Mouse (Mus musculus) erythroid progenitor cell, adult 5-6 weeks (primary cell): ENCODE results near the gene Slc33a1. TPM values are rescaled to one million over a fixed set of nuclear protein-coding genes. Genes with fewer than 3 reads are reported as not detected.

Experiments used
- ATAC-seq: replicated peaks from 2 replicates; pipeline ENCODE4 v1.8.0; 2016; ENCODE audit warnings: moderate number of reproducible peaks, mild to moderate bottlenecking, moderate TSS enrichment, inconsistent platforms; ENCODE audit not compliant: poor library complexity, low FRiP score, severe bottlenecking
- total RNA-seq, 2 experiments: library from RNA; stranded (forward) in 1 of 2; stranded (reverse) in 1 of 2; fragments of 150-400 nt in 1 of 2; fragments of 186-747, 209-891 nt in 1 of 2; gene quantifications; 2 replicates each; pipeline versions ENCODE4 v1.2.3 to v1.2.4; 2015 to 2017; ENCODE audit warnings: low replicate concordance in 2 of 2

The Slc33a1 gene
- 5.9 and 9.7 TPM in 2 replicates for total RNA-seq (2015; ENCODE audit: low replicate concordance)
- total RNA-seq (2017; ENCODE audit: low replicate concordance): 4.2 and 6.3 TPM in 2 replicates

DNA sequence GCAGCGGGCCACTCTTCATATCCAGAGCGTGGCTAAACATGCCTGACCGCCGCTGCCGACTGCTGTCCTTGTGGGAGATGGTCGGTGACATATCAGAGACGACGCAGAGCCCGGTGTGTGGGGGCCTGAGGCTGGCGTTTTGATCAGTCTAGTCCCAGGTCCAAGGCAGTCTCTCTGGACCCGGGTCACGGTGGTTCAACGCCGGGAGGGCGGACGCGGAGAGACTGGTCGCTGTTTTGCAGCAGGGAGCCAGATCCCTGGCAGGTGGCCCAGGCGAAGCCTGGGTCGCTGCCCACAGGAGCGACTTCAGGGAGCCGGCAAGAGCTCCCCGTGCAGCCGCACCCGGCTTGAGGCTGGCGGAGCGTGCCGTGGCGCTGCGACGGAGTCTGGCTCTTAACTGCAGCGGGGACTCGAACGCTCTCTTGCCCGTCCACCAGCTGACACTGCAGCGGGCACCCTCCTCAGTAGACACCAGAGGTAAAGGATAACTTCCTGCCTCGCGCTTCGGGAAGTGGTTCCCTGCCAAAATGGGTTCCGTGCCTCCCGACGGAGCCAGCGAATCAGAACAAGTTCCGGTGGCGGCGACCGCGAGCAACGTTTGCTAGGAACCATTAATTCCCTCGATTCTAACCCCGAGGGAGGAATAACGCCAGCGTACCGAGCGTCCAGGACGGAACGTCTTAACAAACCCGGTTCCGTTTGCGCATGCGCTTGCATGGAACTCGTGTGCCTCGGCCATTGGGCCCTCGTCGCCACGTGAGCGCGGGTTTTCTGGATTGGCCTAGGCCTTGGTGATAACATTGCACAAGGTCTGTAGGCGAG lies at the start of gene Slc33a1:
Gene Slc33a1 (minus strand): TSS at position 669 of the 822 bp plus-strand sequence.
- peak; percentile 93 for ATAC-seq

DNA sequence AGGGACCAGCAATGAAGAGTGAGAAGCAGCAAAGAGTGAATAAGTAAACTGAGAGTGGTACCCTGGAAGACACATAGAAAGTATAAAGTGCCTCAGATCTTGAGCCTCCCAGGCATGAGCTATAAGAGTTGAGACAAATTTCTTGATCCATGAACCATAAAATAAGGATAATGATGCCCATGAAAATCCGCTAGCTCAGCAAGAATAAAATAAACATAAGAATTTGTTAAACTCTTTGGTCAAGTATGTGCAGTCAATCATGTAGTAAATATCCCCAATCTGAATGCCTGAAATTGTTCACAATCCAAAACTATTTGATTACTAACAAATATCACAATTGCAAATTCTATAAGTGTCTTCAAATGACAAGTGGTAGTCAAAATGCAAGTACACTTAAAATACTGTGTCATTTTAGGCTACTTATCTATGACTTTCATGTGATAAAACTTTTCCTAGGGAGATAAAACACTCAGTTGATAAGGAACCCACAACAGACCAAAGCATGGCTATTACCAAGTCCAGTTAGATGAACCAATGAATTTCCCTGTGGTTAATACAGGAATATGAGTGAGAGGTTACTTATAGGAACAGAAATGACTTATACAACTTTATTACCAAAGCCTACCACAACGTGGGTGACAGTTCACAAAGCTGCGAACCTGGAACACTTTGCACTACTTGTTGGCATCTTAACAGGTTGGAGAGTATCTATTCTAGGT lies 24.3 kb upstream of the Slc33a1 start:
- no peak for ATAC-seq

DNA sequence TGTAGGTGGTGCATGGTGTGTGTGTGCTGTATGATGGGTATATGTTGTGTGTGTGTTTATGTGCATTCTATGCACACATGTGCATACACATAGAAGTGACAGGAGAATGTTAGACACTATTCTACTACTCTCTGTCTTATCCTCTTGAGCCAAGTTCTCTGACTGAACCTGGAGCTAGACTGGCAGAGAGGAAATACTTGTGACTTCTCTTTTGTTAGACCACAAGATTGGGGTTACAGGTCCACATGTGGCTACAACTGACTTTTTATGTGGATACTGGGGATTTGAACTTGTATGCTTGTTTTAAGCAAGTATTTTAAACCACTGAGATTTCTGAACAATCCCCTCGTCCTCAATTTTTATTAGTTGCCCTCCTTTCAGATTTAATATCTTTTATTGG lies 22.1 kb upstream of the Slc33a1 start:
- no peak for ATAC-seq

DNA sequence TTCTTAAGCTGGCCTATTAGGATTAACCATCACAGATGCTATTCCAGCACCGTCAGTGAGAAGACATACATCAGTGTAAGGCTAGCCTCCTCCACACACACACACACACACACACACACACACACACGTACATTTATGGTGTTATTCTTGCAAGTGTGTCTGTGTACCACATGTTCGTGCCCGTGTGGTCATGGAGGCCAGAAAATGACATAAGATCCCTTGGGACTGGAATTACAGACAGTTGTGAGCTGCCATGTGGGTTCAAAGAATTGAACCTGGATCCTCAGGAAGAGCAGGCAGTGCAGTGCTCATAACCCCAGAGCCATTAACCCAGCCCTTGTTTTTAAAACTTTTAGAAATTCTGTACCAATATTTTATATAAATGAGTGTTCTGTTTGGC lies 13.3 kb upstream of the Slc33a1 start:
- no peak for ATAC-seq

DNA sequence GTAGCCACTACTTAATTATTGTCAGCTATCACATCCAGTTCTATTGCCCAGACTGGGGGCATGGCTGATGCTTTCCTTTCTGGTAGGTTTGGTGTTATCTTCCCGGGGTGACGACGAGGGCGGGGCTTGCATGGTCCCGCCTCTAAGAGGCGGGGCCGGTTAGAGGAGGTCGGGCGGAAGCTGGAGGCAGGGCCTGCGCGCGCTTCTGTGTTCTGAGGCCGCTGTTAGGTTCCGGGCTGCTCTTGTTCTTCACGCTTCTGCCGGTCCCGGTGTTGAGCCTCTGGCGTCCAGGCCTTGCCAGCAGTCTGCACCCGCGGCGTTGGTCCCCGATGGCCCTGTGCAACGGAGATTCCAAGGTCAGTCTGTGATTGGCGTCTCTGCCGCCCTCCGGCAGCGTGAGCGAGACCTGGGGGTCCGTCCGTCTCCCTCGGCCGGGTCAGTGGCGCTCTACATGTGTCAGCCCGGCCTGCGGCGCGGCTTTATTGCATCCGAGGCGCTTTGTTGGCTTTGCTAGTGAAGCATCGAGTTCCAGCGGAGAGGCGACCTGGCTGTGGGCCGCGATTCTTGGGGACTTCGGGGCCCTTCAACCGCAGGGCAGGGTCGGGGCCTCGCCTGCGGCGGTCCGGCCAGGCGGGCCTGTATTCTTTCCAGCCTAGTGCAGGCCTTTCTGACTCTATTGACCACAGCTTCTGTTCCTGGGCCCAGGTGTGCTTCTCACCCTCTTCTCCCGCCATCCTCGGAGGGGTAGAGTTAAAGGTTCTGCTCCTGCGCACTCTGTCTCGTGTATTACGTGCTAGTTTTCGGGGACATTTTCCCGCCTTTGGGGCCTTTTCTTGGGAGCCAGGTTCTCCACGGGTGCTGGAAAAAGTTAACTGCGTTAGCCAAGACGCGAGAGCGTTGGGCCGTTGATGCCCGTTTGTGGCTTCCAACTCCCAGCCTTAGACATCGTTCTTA lies 11.7 kb upstream of the Slc33a1 start, which contains the start of gene Gmps:
Gene Gmps (plus strand): TSS at position 152 of the 954 bp plus-strand sequence.
- ATAC-seq: peak; percentile 98

DNA sequence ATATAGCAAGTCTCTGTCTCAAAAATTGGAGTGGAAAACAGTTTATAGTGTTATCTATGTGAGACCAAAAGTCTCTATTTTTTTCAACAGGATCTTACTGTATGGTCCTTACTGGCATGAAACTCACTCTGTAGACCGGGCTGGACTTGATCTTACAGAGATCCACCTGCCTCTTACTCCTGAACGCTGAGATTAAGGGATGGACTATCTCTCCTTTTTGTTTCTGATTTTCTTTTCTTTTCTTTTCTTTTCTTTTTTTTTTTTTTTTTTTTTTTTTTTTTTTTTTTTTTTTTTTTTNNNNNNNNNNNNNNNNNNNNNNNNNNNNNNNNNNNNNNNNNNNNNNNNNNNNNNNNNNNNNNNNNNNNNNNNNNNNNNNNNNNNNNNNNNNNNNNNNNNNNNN lies 1.4 kb upstream of the Slc33a1 start:
- ATAC-seq: no peak

DNA sequence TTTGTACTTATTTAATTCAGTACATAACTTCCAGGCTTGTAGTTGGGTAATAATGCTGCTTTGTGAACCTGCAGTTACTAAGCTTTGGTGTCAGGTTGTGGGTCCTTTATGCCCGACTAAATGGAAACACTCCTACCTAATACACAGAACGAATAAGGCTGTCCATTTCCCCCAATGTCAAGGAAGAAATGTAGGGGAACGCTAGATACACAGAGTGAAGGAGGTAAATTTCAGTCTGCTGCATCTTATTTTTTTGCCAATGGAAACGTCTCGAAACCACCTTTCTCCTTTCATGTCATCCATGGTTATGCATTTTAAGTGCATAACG lies 318 bp upstream of the Slc33a1 start:
- ATAC-seq: no peak

DNA sequence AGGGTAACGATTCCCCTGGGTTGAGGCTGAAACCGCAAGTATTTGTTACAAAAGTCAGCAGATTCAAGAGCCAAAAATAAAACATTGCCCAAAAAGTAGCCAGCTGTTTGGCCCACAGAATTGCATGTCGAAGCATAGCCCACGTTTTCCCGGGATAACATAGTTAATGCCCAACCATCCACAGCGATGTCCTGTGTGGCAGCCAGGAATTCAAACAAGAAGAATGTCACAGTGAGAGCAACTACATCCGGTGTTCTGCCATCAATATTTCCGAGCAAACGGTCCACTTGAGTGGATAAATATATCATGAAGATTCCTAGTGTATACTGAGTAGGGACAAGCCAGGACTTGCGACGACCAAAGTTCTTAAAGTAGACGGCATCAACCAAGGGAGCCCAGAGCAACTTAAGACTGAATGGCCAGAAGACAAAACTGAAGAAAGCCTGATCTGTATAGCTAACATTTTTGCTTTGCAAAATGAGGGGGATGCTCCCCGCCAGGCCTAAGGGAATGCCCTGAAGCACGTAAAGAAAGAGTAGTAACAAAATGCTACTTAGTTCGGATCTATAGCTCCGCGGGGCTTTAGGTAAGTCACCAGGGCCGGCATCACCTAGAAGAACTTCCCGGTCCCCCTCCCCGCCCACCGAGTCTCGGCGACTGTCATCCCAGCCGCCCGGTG lies 1.0 kb downstream of the Slc33a1 start:
- ATAC-seq: no peak

DNA sequence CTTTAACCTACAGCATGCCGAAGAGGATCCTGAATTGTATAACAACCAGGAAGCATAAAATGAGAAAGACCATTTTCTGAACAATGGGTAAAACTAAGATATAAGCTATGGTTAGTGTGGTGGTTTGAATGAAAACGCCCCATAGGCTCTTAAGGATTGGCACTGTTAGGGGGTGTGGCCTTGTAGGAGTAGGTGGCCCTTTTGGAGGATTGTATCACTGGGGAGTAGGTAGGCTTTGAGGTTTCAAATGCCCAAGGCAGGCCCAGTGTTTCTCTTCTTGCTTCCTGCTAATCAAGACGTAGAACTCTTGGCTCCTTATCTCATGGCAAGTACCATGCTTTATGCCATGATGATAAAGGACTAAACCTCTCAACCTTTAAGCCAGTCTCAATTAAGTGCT lies 14.7 kb downstream of the Slc33a1 start:
- no peak for ATAC-seq

DNA sequence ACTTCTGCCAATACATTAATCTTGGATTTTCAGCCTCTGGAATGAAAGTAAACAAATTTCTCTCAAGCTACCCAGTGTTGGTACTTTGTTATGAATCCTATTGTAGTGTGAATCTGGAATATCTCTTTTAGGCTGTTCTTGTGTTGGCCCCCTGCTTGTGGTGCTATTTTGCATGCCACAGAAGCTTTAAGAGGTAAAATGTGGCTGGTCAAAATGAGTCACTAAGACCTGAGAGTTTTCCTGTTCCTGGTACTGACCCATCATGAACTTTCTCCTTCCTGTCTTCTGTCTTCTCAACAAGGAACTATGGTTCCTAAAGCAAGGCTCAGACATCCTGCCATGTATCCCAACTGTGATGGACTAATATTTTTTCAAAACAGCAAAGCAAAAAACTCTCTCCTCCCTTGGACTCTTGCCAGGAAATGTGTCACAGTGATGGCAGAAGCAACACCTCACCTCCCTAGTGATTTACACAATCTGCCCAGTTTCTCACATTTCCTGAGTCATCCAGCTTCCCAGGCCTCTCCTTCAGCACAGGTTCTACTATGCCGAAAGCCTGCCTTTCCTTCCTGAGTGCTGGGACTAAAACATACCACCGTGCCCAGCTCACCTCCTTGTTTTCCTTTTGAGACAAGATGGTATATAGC lies 23.2 kb downstream of the Slc33a1 start:
- ATAC-seq: no peak

DNA sequence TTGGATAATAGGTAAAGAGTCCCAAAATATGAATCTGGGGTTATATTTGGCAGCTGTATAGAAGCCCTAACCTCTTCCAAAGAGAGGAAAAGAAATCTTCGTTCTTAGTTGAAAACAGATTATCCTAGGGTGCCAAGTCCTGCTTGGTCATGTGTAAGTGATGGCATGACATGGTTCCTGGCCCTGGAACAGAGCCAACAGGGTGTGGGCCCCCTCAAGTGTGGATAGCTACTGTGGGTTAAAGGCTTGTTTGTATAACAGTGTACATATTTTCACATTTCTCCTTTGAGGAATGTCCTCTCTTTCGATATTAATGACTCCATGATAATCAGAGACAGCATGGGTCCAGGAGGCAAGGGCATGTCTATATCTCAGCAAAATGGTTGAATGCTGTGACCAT lies 25.6 kb downstream of the Slc33a1 start:
- ATAC-seq: no peak

DNA sequence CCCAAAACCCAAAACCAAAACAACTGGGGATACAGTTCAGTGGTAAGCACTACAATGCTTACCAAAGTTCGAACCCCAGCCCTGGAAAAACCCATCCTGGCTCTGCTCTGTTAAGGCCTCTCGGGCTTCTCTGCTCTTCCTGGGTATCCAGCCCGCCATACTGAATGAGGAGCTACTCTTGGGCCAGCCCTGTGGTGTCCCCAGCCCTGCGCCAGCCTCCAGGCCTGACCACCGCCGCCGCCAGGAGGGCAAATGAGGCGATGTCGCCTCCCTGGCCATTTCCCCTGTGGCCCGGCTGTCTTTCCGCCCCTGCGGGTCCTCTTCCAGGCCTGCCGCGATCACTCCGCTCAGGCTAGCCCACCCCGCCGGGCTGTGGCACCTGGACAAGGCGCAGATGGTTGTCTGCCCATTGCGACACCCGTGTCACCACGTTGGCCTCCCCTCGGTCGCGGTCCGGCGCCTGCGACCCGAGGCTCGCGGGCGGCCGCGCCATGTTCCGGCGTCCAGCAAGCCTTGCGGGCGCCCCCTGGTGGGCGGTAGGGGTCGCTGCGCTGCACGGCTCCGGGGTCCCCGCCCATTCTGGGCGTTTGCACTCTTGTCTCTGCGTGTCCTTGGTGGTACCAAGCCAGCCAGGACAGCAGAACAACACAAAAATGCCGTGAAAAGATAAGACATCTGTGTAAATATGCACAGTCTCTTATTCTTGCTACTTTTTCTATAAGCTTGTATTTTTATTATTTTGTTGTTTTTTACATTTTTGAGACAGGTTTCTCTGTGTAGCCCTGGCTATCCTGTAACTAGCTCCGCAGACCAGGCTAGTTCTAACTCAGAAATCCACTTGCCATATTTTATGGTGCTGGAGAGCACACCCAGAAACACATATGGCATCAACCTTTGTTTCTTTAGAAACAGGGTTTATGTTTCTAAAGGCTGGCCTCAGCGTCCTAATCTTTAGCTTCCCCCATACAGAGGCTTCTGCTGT lies 35.4 kb downstream of the Slc33a1 start, which contains the start of gene E130311K13Rik:
Gene E130311K13Rik (minus strand): TSS at position 595 of the 982 bp plus-strand sequence.
- peak; percentile 94 for ATAC-seq

DNA sequence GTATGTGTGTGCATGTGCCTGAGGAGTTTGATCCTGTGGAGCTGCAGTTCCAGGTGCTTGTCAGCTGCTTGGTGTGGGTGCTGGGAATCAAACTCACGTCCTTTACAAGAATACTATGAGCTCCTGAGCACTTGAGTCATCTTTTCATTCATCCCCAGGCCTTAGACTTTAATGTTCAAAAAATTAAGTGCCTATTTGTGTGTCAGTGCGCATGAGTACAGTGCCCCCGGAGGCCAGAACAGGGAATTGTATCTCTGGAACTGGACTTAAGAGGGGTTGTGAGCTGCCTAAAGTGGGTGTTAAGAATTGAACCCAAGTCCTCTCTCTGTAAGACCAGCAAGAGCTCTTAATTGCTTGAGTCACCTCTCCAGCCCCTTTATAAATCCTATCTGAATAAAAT lies 44.9 kb downstream of the Slc33a1 start:
- 0 out of 2 replicates have a peak, but pooled peaks have one; percentile 34 for ATAC-seq

DNA sequence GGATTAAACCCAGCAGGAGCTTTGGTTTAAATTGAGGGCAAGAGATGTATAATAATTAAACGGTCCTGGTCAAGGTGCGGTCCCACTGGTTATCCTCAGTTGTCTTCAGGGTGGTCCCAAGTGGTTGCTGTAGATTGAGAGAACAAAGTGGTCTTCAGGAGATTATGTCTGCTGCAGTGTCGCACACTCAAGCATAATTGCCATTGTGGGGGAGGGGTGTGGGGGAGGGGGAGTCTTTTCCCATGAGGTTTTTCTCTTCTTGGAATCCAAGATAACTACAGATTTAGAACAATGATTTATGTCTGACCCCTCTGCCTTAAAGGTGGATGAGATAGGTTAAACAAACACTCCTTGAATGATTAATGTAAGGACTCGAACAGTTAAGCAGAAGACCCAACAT lies 54.3 kb downstream of the Slc33a1 start:
- no peak for ATAC-seq

DNA sequence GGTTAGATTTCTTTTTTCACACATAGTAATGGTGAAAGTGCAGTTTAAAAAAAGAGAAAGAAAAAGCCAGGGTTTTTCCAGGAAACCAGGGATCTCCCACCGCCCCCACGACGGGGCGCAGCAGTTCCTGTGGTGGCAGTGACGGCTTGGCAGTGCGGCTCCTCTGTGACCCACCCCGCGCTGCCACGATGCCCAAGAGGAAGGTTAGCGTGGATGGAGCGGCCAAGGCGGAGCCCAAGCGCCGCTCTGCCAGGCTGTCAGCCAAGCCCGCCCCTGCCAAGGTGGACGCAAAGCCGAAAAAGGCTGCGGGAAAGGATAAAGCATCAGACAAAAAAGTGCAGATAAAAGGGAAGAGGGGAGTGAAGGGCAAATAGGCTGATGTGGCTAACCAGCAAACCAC lies 59.3 kb downstream of the Slc33a1 start:
- ATAC-seq: no peak

DNA sequence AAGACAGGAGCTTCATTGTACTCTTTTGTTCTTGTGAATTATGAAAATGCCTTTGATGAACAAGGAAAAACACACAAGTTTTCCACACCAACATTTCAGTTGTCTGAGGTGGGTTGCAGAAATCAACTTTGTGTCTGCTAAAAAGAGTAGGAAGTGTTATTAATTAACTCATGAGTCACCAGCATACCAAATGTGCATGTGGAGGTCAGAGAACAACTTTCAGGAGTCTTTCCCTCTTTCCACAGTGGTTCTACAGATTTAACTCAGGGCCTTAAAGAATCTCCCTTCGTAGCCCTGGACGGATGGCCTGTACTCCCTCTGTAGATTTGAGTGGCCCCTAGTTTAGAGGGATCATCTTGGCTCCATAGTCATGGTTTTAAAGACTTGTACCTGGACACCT lies 60.4 kb downstream of the Slc33a1 start:
- no peak for ATAC-seq

DNA sequence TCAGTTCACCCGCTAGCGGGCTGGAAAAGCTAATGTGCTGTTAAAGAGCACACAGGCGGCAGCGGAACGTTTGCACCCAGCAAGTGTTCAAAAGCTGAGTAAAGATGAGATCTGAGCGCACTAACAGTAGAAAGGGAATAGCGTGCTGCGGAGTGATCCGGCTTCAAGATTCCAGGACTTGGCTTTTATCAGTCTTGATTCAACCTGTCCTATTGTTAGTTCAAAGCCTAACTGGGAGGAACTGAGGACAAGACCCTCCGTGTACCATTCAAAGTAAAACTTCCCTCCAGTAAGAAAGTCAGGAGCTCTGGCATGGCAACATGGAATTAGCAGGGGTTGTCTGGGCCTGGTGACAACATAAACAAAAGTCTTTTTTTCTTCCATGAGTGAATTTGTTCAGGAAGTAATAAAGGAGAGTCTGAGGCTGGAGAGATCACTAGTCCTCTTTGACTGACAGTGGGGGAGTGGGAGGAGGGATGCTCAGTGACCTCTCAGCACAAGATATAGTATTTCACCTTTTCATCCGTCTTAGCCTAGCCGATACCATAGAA lies 64.5 kb downstream of the Slc33a1 start:
- no peak for ATAC-seq

DNA sequence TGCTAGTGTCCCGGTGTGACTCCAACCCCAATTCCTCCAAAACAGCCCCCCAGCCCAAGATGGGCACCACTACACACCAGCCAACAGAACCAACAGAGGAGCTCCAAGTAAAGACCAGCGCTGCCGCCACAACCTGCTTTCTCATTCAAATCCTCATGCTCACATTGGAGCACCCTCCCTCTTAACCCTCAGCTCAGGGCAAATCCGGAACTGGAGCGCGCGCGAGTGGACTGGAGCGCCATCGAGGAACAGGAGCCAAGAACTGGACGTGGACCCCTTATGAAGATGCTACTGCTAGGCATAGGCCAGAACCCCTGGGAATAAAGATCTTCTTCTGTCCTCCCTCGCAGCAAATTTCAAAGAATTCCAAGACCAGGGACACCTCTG lies 65.3 kb downstream of the Slc33a1 start, which contains the start of gene Plch1:
Gene Plch1 (minus strand): TSS at position 164 of the 387 bp plus-strand sequence.
- no peak for ATAC-seq
